Mouse (Mus musculus): ENCODE measurements at regions not wholly inside any gene's neighbourhood (a gene's known extent, or its start where the extent isn't known, plus 50 kb on each side); places are given as distances from the start of the nearest gene placed in this dataset.

DNA sequence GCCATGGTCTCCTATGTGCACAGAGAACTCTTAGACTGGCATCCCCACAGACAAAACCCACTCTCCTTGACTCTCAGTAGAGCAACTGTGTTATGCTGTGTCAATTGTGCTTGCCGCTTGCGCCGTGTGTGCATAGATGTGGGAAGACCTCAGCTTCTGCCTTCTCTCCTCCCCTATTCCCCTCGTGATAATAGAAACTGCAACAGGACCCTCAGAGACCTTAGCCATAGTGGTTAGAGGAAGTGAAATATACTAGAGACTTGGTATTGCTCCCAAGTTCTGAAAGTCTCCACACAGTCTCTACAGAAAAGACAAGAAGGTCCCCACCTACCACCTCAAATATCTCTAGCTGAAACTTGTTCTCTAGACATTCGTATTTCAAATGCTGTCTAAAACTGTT lies 188.2 kb upstream of the Hmga2 start:
- Histone ChIP-seq H3K4me3 (no peak overlapping the region), H3K27ac (replicated peaks) (no peak overlapping the region), H3K27me3 (no peaks in the 10 kb centered on the region), H3K4me2 (no peak overlapping the region), H3K4me1 (replicated peaks) (no peaks in the 10 kb centered on the region), H3K9ac (no peak overlapping the region), H3K9me3 (no peaks in the 10 kb centered on the region), H3K36me3 (no peaks in the 10 kb centered on the region)
- 87% methylated on average over 5 of the region's 5 CpGs for WGBS
- ATAC-seq (ENCODE audit: low FRiP score, low read depth), result no peak

- Histone ChIP-seq H3K27me3 (no peaks in the 10 kb centered on the region), H3K4me2 (no peak overlapping the region), H3K4me3 (no peak overlapping the region), H3K4me1 (replicated peaks) (no peaks in the 10 kb centered on the region), H3K9me3 (no peaks in the 10 kb centered on the region), H3K27ac (replicated peaks) (no peak overlapping the region), H3K36me3 (no peaks in the 10 kb centered on the region), H3K9ac (no peak overlapping the region)
- ATAC-seq (ENCODE audit: low FRiP score, low read depth), result no peak
- WGBS, result 75% methylated on average over 11 of the region's 11 CpGs
Observed at GRCm38 (mm10) chr10:120663396-120663795, 187.1 kb upstream of the Hmga2 start.

- Histone ChIP-seq H3K27me3 (no peaks in the 10 kb centered on the region), H3K4me1 (replicated peaks) (no peaks in the 10 kb centered on the region), H3K4me3 (no peak overlapping the region), H3K27ac (replicated peaks) (no peak overlapping the region), H3K36me3 (no peaks in the 10 kb centered on the region), H3K4me2 (no peak overlapping the region), H3K9ac (no peak overlapping the region), H3K9me3 (no peaks in the 10 kb centered on the region)
- no peak for ATAC-seq (ENCODE audit: low FRiP score, low read depth)
- 41% methylated on average over 6 of the region's 6 CpGs for WGBS
Observed at GRCm38 (mm10) chr10:120660503-120660902, 184.2 kb upstream of the Hmga2 start.

DNA sequence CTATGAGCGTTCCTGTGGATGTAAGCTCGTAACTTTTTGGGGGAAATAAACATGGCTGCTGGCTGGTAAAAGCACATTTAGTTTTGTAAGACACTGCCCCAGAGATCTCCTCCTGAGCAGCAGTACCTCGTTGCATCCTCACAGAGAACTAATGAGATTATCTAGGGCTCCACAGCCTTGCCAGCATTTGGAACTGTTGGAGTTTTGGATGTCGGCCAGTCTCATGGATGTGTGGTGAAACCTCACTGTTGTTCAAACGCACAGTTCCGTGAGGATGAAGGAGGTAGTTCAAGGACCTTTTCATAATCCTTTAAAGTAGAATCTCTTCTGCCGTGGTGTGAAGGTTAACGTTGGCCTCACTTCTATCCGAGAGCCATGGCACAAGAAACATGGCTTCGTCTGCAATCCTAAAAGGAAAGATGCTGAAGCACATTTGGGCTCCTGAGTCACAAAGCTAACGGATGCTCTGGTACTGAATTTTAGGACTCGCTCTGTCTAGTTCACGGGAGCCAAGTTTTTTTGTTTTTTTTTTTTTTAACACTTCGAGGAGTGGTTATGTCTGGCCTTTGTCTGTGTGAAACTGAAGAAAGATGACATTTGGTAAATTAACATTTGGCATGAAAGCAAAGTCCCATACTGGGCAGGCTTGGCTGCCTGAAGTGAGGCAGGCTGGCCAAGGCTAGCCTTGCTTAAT lies 179.1 kb upstream of the Hmga2 start:
- Histone ChIP-seq H3K27ac (replicated peaks) (peak overlapping the region; percentile 55; the same call in 1 of the 2 replicates), H3K36me3 (no peaks in the 10 kb centered on the region), H3K9me3 (no peaks in the 10 kb centered on the region), H3K9ac (no peak overlapping the region), H3K4me3 (no peak overlapping the region), H3K4me2 (no peak overlapping the region), H3K4me1 (replicated peaks) (no peaks in the 10 kb centered on the region), H3K27me3 (no peaks in the 10 kb centered on the region)
- peak; percentile 45; the same call in 1 of the 2 replicates for ATAC-seq (ENCODE audit: low FRiP score, low read depth)
- WGBS, result 67% methylated on average over 14 of the region's 14 CpGs

GRCm38 (mm10) chr10:120652525-120653215 lies 176.4 kb upstream of the Hmga2 start:
- no peak overlapping the region for H3K4me3 ChIP-seq
- peaks cover 6% of the 10 kb centered on the region; the same call in 1 of the 2 replicates for H3K4me1 ChIP-seq (replicated peaks)
- no peaks in the 10 kb centered on the region for H3K36me3 ChIP-seq
- H3K27me3 ChIP-seq, result no peaks in the 10 kb centered on the region
- ATAC-seq (ENCODE audit: low FRiP score, low read depth), result no peak
- H3K9me3 ChIP-seq, result no peaks in the 10 kb centered on the region
- H3K4me2 ChIP-seq, result no peak overlapping the region
- no peak overlapping the region for H3K9ac ChIP-seq
- WGBS, result 81% methylated on average over 6 of the region's 6 CpGs
- no peak overlapping the region for H3K27ac ChIP-seq (replicated peaks)

GRCm38 (mm10) chr10:120651845-120652244 lies 175.6 kb upstream of the Hmga2 start:
- 91% methylated on average over 5 of the region's 5 CpGs for WGBS
- H3K4me3 ChIP-seq, result no peak overlapping the region
- no peak overlapping the region for H3K4me2 ChIP-seq
- no peaks in the 10 kb centered on the region for H3K36me3 ChIP-seq
- H3K9ac ChIP-seq, result no peak overlapping the region
- no peak for ATAC-seq (ENCODE audit: low FRiP score, low read depth)
- H3K27ac ChIP-seq (replicated peaks), result no peak overlapping the region
- no peaks in the 10 kb centered on the region for H3K27me3 ChIP-seq
- no peaks in the 10 kb centered on the region for H3K9me3 ChIP-seq
- peaks cover 14% of the 10 kb centered on the region for H3K4me1 ChIP-seq (replicated peaks)

GRCm38 (mm10) chr10:120650336-120650735 lies 174.1 kb upstream of the Hmga2 start:
- no peak for ATAC-seq (ENCODE audit: low FRiP score, low read depth)
- Histone ChIP-seq H3K36me3 (no peaks in the 10 kb centered on the region), H3K27me3 (no peaks in the 10 kb centered on the region), H3K27ac (replicated peaks) (no peak overlapping the region), H3K4me3 (no peak overlapping the region), H3K9ac (no peak overlapping the region), H3K4me2 (no peak overlapping the region), H3K9me3 (no peaks in the 10 kb centered on the region), H3K4me1 (replicated peaks) (peaks cover 21% of the 10 kb centered on the region)
- 96% methylated on average over 9 of the region's 9 CpGs for WGBS

DNA sequence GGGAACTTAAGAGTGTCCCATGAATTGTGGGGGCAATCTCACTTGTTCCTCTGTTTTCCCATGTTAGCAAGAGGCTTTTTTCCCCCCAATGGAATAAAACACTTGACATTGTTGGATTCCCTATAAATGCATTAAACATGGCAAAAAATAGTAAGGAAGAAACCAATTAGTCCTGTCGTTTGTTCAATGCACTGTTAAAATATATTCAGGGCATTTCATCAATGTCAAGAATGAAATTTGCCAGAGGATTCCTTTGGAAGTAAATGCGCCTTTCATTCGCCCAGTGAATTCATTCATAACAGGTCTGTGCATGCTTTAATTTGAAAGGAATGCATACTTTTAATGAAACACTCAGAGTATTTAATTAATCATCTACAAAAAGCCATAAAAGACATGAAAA lies 172.5 kb upstream of the Hmga2 start:
- Histone ChIP-seq H3K4me1 (replicated peaks) (peaks cover 21% of the 10 kb centered on the region), H3K27me3 (no peaks in the 10 kb centered on the region), H3K27ac (replicated peaks) (no peak overlapping the region), H3K9ac (no peak overlapping the region), H3K36me3 (no peaks in the 10 kb centered on the region), H3K4me2 (no peak overlapping the region), H3K9me3 (no peaks in the 10 kb centered on the region), H3K4me3 (no peak overlapping the region)
- ATAC-seq (ENCODE audit: low FRiP score, low read depth), result no peak
- 48% methylated on average over 3 of the region's 3 CpGs for WGBS

DNA sequence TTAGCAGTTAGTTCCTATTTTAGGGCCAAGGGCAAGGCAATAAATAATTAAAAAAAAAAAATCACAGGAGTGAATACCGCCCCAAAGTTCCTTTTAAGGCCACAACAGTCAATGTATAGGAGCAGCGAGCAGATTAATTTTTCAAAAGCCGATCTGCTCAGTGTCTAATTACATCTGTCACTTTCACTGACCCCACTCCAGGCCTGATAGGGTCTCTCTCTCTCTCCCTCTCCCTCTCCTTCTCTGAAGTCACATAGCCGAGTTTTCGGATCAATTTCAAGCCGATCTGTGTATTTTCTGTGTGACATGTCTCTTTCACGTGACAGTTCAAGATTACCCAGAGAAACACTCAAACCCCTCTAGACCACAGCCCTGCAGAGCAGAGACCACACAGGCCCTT lies 171.8 kb upstream of the Hmga2 start:
- no peak overlapping the region for H3K4me3 ChIP-seq
- H3K27me3 ChIP-seq, result no peaks in the 10 kb centered on the region
- H3K4me1 ChIP-seq (replicated peaks), result peaks cover 21% of the 10 kb centered on the region
- ATAC-seq (ENCODE audit: low FRiP score, low read depth), result no peak
- H3K27ac ChIP-seq (replicated peaks), result no peak overlapping the region
- WGBS, result 54% methylated on average over 7 of the region's 7 CpGs
- no peaks in the 10 kb centered on the region for H3K9me3 ChIP-seq
- no peak overlapping the region for H3K9ac ChIP-seq
- H3K4me2 ChIP-seq, result no peak overlapping the region
- H3K36me3 ChIP-seq, result no peaks in the 10 kb centered on the region

GRCm38 (mm10) chr10:120647323-120647722 lies 171.1 kb upstream of the Hmga2 start:
- no peaks in the 10 kb centered on the region for H3K27me3 ChIP-seq
- no peak for ATAC-seq (ENCODE audit: low FRiP score, low read depth)
- H3K9me3 ChIP-seq, result no peaks in the 10 kb centered on the region
- 0 out of 2 replicates have a peak overlapping the region, but pooled peaks have one; percentile 19 for H3K9ac ChIP-seq
- H3K4me1 ChIP-seq (replicated peaks), result peaks cover 21% of the 10 kb centered on the region
- no peaks in the 10 kb centered on the region for H3K36me3 ChIP-seq
- H3K27ac ChIP-seq (replicated peaks), result peak overlapping the region; percentile 31; the same call in 1 of the 2 replicates
- no peak overlapping the region for H3K4me3 ChIP-seq
- H3K4me2 ChIP-seq, result peak overlapping the region; percentile 39
- 51% methylated on average over 3 of the region's 3 CpGs for WGBS

DNA sequence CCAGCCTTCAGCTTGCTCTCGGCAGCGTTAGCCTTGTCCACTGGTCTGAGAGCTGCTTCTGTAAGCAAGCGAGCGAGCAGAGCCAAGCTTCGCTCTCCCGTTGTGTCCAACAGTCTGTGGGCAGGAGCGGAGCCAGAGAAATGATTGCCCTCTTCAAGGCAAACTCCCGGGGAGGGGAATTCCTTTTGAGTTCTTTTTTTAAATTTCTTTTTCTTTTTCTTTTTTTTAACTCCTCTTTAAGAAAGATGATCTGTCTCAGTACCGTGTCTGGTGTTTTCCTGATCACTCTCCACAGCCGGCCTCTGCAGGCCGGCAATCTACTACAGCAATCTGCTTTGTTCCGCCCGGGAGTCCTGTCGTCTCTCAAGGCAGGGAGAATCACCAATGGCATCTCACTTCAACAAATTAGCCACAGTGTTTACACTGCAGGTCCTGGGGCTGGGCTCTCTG lies 170.6 kb upstream of the Hmga2 start:
- Histone ChIP-seq H3K27ac (replicated peaks) (peak overlapping the region; percentile 31; the same call in 1 of the 2 replicates), H3K4me3 (0 out of 2 replicates have a peak overlapping the region, but pooled peaks have one; percentile 7), H3K4me2 (peak overlapping the region; percentile 39), H3K4me1 (replicated peaks) (peaks cover 21% of the 10 kb centered on the region), H3K27me3 (no peaks in the 10 kb centered on the region), H3K9ac (0 out of 2 replicates have a peak overlapping the region, but pooled peaks have one; percentile 19), H3K36me3 (no peaks in the 10 kb centered on the region), H3K9me3 (no peaks in the 10 kb centered on the region)
- peak; percentile 79; the same call in 1 of the 2 replicates for ATAC-seq (ENCODE audit: low FRiP score, low read depth)
- WGBS, result 4% methylated on average over 14 of the region's 14 CpGs

DNA sequence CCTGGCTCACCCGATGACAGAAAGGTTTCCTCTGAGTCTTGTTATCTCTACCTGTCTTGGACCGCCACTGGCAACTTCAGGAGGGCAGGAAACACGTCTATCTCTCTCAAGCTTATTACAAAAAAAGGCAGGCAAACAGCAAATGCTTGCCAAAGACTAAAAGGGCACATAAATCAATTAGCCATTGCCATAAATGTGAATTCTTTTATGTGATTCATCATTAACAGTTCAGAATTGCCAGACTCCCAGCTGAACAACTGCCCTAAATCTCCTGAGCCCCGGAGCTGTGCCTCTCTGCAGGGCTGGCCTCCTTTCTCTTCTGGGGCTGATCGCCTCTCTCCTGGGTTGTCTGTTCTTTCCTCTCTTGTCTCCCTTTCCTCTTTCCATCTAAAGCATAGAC lies 164.6 kb upstream of the Hmga2 start:
- Histone ChIP-seq H3K4me2 (no peak overlapping the region), H3K36me3 (no peaks in the 10 kb centered on the region), H3K4me1 (replicated peaks) (peaks cover 20% of the 10 kb centered on the region), H3K9ac (no peak overlapping the region), H3K9me3 (no peaks in the 10 kb centered on the region), H3K27me3 (no peaks in the 10 kb centered on the region), H3K4me3 (no peak overlapping the region), H3K27ac (replicated peaks) (no peak overlapping the region)
- WGBS, result 63% methylated on average over 5 of the region's 5 CpGs
- no peak for ATAC-seq (ENCODE audit: low FRiP score, low read depth)
